Mouse (Mus musculus) liver, embryonic 14 days (tissue): ENCODE measurements around the gene Col4a4. TPM values are rescaled to one million over a fixed set of nuclear protein-coding genes. Genes with fewer than 3 reads are reported as not detected.

Experiments
- polyA plus RNA-seq: library from polyadenylated mRNA; depleted of rRNA; stranded (reverse); fragments of >200 nt; gene quantifications from 2 replicates; pipeline ENCODE4 v1.2.3, GENCODE M21; 2012; rRNA removed

The Col4a4 gene
- polyA plus RNA-seq, result 0.02 and 0.03 TPM in 2 replicates

GRCm38 (mm10) chr1:82586713-82587399, at the start of gene Col4a4, which contains the start of gene Col4a3:
TSS of gene Col4a4 (minus strand) at chr1:82586849.
TSS of gene Col4a3 (plus strand) at chr1:82586921.

Other genes with a start within 250 kb of the Col4a4 start
- 0.05 and 0.09 TPM in 2 replicates for gene Col4a3, start 72 bp upstream of the Col4a4 start, polyA plus RNA-seq
- gene Mff, start 138.0 kb upstream of the Col4a4 start, polyA plus RNA-seq, result 83.3 and 93.7 TPM in 2 replicates
- not detected in 2 replicates for gene Tm4sf20, start 181.6 kb upstream of the Col4a4 start, polyA plus RNA-seq
- not detected in 2 replicates for gene Gm47791, start 184.4 kb upstream of the Col4a4 start, polyA plus RNA-seq